Mouse (Mus musculus) embryonic facial prominence, embryonic 14.5 days (tissue): ENCODE measurements around the gene Tamm41. TPM values are rescaled to one million over a fixed set of nuclear protein-coding genes. Genes with fewer than 3 reads are reported as not detected.

Experiments
- ATAC-seq: fragments of 200-750 bp; cut with Nextera tagmentation; 2 replicates; pipeline ENCODE4 v1.8.0; 2017; ENCODE audit warnings: low read depth, moderate number of reproducible peaks, moderate TSS enrichment
- DNase-seq: peaks from one replicate; pipeline ENCODE4 v3.0.0-alpha.2; 2015; ENCODE audit warnings: low spot score
- H3K27ac ChIP-seq: fragments of 300-500 bp; sonication (generic); replicated peaks from 2 replicates; pipeline ENCODE4 v1.5.1; 2014; ENCODE audit warnings: low read depth, mild to moderate bottlenecking, low read length, moderate library complexity
- H3K27me3 ChIP-seq: fragments of 300-500 bp; sonication (generic); replicated peaks from 2 replicates; pipeline ENCODE4 v1.6.1; 2014; ENCODE audit warnings: low read length; ENCODE audit not compliant: control insufficient read depth, insufficient read depth
- H3K36me3 ChIP-seq: fragments of 300-500 bp; sonication (generic); 2 replicates; pipeline ENCODE4 v1.6.1; 2014; ENCODE audit warnings: low read length, mixed read lengths; ENCODE audit not compliant: control insufficient read depth, insufficient read depth
- H3K4me1 ChIP-seq: fragments of 300-500 bp; sonication (generic); 2 replicates; pipeline ENCODE4 v1.6.1; 2014; ENCODE audit warnings: antibody characterized with exemption, low read length; ENCODE audit not compliant: control insufficient read depth, insufficient read depth
- H3K4me2 ChIP-seq: fragments of 300-500 bp; sonication (generic); 2 replicates; pipeline ENCODE4 v1.6.1; 2014; ENCODE audit warnings: low read depth, mild to moderate bottlenecking, low read length, moderate library complexity, mixed read lengths
- H3K4me3 ChIP-seq: fragments of 300-500 bp; sonication (generic); 2 replicates; pipeline ENCODE4 v1.5.1; 2014; ENCODE audit warnings: low read depth, mild to moderate bottlenecking, low read length
- H3K9ac ChIP-seq: fragments of 300-500 bp; sonication (generic); 2 replicates; pipeline ENCODE4 v1.6.1; 2014; ENCODE audit warnings: low read depth, mild to moderate bottlenecking, low read length, moderate library complexity, mixed read lengths
- H3K9me3 ChIP-seq: fragments of 300-500 bp; sonication (generic); 2 replicates; pipeline ENCODE4 v1.6.1; 2016; ENCODE audit warnings: low read length; ENCODE audit not compliant: control insufficient read depth
- WGBS: fragments of 180-500 bp; shearing (Covaris S2); extraction: QIAGEN DNeasy Blood & Tissue Kit; methylation state at CpG from one replicate; pipeline ENCODE4 v1.1.7; 2014; 5-methylcytosine and 5-hydroxymethylcytosine counted together
- polyA plus RNA-seq: library from polyadenylated mRNA; unstranded; fragments of >200 nt; fragmentation: Nextera tagmentation; extraction: Ambion mirVana; gene quantifications from 2 replicates; pipeline ENCODE4 v1.2.1, GENCODE M21; 2014

The Tamm41 gene
- polyA plus RNA-seq, 1 experiment from 2014 or later: 55.1 TPM

DNA sequence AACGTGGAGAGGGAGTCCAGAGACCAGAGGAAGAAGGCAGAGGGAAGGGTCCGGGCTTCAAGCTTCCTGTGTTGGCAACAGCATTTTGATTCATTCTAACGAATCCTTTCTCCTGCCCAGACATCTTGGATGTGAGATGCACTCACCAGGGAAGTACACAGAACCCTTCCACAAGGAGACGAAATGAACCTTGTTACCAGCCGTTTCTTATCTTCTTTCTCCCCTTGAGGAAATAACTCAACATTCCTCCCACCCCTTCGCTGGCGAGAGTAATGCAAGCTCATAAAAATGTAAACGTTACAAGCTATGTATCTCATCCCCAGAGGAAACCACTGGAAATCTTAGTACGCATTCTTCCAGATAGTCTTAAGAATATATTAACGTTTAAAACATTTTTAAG, 4.9 kb upstream of the Tamm41 start:
- Histone ChIP-seq H3K27me3 (no peaks in the 10 kb centered on the region), H3K4me1 (no peaks in the 10 kb centered on the region), H3K9me3 (no peaks in the 10 kb centered on the region), H3K36me3 (no peaks in the 10 kb centered on the region), H3K27ac (no peak overlapping the region), H3K4me3 (no peak overlapping the region), H3K9ac (no peak overlapping the region), H3K4me2 (no peak overlapping the region)
- DNase-seq (peak; percentile 38), ATAC-seq (no peak)
- 33% methylated on average over 10 of the region's 10 CpGs for WGBS

DNA sequence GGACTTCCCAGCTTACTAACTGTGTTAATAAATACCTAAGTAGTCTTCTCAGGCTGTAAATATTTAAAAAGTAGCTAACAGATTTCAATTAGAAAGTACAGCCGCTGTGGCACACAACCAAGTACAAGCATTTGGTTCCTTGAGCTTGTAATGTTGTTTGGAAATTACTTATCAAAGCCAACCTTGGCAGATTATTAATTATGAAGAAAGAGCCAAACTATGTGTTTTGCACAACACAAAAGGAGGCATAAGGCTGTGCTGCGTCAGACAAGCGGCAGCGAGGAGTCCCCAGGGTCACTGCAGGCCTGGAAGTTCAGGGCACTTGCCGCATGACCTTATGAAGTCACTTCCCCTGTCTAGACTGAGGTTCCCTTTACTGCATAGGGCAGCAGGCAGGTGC, 4.2 kb downstream of the Tamm41 start:
- WGBS: 94% methylated on average over 5 of the region's 5 CpGs
- ATAC-seq: no peak
- H3K9ac ChIP-seq: no peak overlapping the region

DNA sequence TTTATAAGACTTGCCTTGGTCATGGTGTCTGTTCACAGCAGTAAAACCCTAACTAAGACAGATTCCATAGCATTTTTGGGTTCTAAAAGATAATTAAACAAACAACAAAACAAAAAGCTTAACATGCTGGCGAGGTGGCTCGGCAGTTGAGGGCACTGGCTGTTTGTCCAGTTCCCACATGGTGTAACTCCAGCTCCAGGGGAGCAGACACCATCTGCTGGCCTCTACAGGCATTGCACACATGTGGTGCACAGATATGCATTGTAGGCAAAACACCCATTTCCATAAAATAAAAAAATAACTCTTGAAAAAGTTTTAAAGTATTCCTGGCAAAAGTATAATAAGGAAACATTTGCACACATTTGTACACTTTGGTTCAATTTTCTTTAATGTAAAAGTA, 7.6 kb downstream of the Tamm41 start:
- no peak overlapping the region for H3K9ac ChIP-seq
- H3K27ac ChIP-seq: no peak overlapping the region
- no peak overlapping the region for H3K4me2 ChIP-seq
- no peaks in the 10 kb centered on the region for H3K4me1 ChIP-seq
- H3K36me3 ChIP-seq: peaks cover 51% of the 10 kb centered on the region
- no peaks in the 10 kb centered on the region for H3K27me3 ChIP-seq
- no peak for DNase-seq
- H3K9me3 ChIP-seq: no peaks in the 10 kb centered on the region
- 81% methylated on average over 2 of the region's 2 CpGs for WGBS
- H3K4me3 ChIP-seq: no peak overlapping the region
- no peak for ATAC-seq

More for the DNA sequence above, 4.2 kb downstream of the Tamm41 start:
- Histone ChIP-seq H3K27ac (no peak overlapping the region), H3K4me3 (no peak overlapping the region), H3K9me3 (no peaks in the 10 kb centered on the region), H3K36me3 (peaks cover 47% of the 10 kb centered on the region), H3K27me3 (no peaks in the 10 kb centered on the region), H3K4me1 (peaks cover 7% of the 10 kb centered on the region; the same call in 1 of the 2 replicates), H3K4me2 (no peak overlapping the region)
- DNase-seq: no peak

DNA sequence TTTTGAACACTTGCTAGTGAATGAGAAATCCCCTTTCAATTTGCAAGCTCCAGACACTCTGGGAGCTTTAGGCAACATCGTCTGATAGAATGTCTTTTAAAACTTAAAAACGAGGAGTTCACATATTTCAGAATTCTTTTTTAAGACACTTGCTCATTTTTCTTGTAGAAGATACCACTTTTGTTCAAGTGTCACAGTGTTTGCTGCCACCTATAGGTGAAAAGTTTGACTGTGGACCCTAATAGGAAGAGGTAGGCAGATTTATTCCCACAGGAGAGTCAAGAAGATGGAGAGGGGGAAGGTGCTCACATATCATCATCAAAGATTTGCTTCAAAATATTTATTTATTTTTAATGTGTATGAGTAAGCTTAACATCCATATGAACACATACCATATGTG, 8.4 kb downstream of the Tamm41 start:
- Histone ChIP-seq H3K9ac (no peak overlapping the region), H3K27me3 (no peaks in the 10 kb centered on the region), H3K4me2 (no peak overlapping the region), H3K27ac (no peak overlapping the region), H3K4me3 (no peak overlapping the region), H3K4me1 (no peaks in the 10 kb centered on the region), H3K9me3 (no peaks in the 10 kb centered on the region), H3K36me3 (peaks cover 51% of the 10 kb centered on the region)
- WGBS: 67% methylated on average over 2 of the region's 2 CpGs
- DNase-seq (peak; percentile 74), ATAC-seq (no peak)

DNA sequence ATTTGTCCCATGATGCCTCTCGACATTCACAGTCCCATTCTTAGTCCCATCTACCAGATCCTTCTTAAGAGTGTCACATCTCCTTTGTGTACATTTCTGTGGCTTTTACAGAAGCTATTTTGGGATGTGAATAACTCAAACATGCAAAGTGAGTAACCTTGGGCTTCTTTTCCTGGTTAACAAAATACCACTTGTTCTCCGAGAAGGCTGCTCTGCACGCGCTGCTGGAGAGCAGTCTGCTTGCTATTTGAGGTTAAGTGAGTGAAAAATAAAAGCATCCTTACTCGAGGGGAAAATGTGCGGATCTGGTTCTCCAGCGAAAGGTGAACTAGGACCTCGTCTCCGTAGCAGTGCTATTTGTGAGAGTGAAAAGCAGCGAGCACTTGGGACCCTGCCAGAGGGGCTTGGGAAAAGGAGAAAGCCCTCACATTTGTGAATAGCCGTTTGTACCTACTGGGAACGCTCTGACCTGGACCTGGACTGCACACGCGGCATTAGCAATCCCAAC, 10.1 kb downstream of the Tamm41 start:
- H3K9ac ChIP-seq: no peak overlapping the region
- peak; percentile 26 for DNase-seq
- no peak; the same call in 1 of the 2 replicates for ATAC-seq
- no peak overlapping the region for H3K4me3 ChIP-seq
- H3K4me1 ChIP-seq: no peaks in the 10 kb centered on the region
- H3K36me3 ChIP-seq: peaks cover 50% of the 10 kb centered on the region
- no peaks in the 10 kb centered on the region for H3K9me3 ChIP-seq
- no peaks in the 10 kb centered on the region for H3K27me3 ChIP-seq
- H3K27ac ChIP-seq: 0 out of 2 replicates have a peak overlapping the region, but pooled peaks have one; percentile 28
- no peak overlapping the region for H3K4me2 ChIP-seq
- WGBS: 78% methylated on average over 14 of the region's 14 CpGs

DNA sequence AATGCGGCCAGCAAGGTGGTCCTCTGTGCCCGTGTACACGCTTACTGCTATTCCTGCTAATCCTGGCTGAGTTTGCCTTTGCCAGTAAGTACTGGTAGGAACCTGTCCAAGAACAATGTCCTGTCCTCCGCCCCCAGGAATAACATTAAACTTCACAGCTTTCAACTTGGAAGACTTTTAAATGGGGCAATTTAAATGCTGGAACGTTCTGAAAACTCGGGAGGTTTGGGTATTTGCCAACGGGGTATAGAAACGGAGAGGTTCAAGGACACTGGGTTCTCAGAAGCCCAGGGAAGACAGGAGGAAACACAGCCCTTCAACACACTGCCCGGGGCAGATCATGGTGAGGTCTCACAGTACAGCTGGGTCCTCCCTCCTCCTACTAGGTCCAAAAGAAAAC, 14.8 kb downstream of the Tamm41 start:
- Histone ChIP-seq H3K4me2 (no peak overlapping the region), H3K36me3 (peaks cover 60% of the 10 kb centered on the region), H3K4me3 (no peak overlapping the region), H3K27ac (no peak overlapping the region), H3K9ac (no peak overlapping the region), H3K9me3 (no peaks in the 10 kb centered on the region), H3K27me3 (no peaks in the 10 kb centered on the region), H3K4me1 (no peaks in the 10 kb centered on the region)
- WGBS: 90% methylated on average over 9 of the region's 9 CpGs
- no peak for DNase-seq
- no peak for ATAC-seq

DNA sequence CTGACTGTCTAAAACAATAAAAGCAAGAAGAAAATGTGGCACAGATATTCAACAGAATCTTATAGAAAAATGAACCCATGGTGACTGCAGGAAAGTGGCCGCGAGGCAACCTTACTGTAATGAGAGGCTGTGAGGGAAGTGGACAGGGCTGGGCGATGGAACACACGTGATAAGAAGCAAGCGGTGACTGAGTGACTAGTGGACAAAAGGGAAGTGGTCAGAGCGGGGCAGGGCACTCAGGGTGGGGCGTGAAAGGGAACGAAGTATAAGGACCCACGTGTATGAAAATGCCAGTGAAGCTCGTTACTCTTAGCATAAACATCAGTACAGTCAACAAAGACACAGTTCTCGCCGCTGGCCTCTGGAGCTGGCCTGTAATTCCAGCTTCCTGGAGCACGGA, 22.2 kb downstream of the Tamm41 start:
- H3K9ac ChIP-seq: no peak overlapping the region
- H3K4me2 ChIP-seq: no peak overlapping the region
- DNase-seq (no peak), ATAC-seq (no peak)
- H3K36me3 ChIP-seq: peaks cover 62% of the 10 kb centered on the region
- H3K27ac ChIP-seq: no peak overlapping the region
- no peaks in the 10 kb centered on the region for H3K4me1 ChIP-seq
- 93% methylated on average over 13 of the region's 13 CpGs for WGBS
- no peak overlapping the region for H3K4me3 ChIP-seq
- H3K9me3 ChIP-seq: no peaks in the 10 kb centered on the region
- no peaks in the 10 kb centered on the region for H3K27me3 ChIP-seq

DNA sequence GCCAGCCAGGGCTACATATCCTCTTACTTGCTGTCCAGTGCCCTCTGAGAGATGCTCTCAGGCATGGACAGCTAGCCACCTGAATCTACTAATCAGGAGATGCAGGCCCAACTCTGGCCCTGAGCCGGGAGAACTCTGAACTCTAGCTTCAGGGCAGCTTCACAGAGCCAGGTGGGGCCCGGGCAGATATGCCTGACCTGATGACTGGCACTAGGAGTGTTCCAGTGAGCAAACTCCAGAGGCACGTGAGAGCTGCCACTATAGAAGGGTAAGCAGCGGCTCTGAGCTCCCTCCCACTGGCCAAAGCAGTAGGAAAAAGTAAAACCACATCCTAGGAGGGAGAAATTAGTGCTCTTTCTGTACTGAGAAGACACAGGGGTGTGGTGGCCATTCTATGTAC, 24.1 kb downstream of the Tamm41 start:
- Histone ChIP-seq H3K9me3 (no peaks in the 10 kb centered on the region), H3K4me2 (no peak overlapping the region), H3K27me3 (no peaks in the 10 kb centered on the region), H3K9ac (no peak overlapping the region), H3K27ac (no peak overlapping the region), H3K4me1 (no peaks in the 10 kb centered on the region), H3K4me3 (no peak overlapping the region), H3K36me3 (peaks cover 63% of the 10 kb centered on the region)
- WGBS: 78% methylated on average over 4 of the region's 4 CpGs
- no peak for ATAC-seq
- no peak for DNase-seq

DNA sequence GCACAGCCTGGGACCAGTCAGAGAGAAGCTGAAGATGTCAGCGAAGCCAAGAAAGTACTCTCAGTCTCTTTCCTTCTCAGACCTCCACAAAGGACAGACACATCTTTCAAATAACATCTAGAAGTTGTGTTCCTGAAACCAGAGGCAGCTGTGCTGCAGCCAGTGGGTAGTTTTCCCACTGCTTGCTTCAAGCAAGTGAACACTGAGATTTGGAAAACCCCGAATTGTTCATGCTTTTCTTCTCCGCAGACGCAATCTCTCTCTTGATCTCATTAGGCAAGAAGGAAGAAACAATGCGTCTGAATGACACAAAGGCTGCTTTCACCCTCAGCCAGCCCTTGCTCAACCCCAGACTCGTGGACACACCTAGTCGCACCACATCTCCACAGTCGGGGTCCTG, 25.9 kb downstream of the Tamm41 start:
- 0 out of 2 replicates have a peak, but pooled peaks cover 3% of the 10 kb centered on the region for H3K4me1 ChIP-seq
- H3K27ac ChIP-seq: no peak overlapping the region
- no peak for DNase-seq
- no peak overlapping the region for H3K4me2 ChIP-seq
- no peaks in the 10 kb centered on the region for H3K9me3 ChIP-seq
- ATAC-seq: no peak
- no peaks in the 10 kb centered on the region for H3K27me3 ChIP-seq
- H3K4me3 ChIP-seq: no peak overlapping the region
- H3K9ac ChIP-seq: no peak overlapping the region
- H3K36me3 ChIP-seq: peaks cover 50% of the 10 kb centered on the region
- WGBS: 63% methylated on average over 8 of the region's 8 CpGs
